Mouse (Mus musculus) liver, embryonic 11.5 days (tissue): Measurements from ENCODE around the gene Plekhm1. TPM values are rescaled to one million over a fixed set of nuclear protein-coding genes. Genes with fewer than 3 reads are reported as not detected.

Experiments used
- polyA plus RNA-seq: library from polyadenylated mRNA; unstranded; fragments of >200 nt; fragmentation: Nextera tagmentation; extraction: Ambion mirVana; gene quantifications from 2 replicates; pipeline ENCODE4 v1.2.1, GENCODE M21; 2014

Gene Plekhm1
- polyA plus RNA-seq, 1 experiment from 2014 or later = 7.6 TPM

Other genes with a start within 250 kb of the Plekhm1 start
- gene Fmnl1, start 241.6 kb downstream of the Plekhm1 start, polyA plus RNA-seq = 6.3 and 6.9 TPM in 2 replicates
- 0.15 TPM in 1 of 2 replicates, not detected in the other for gene 1700023F06Rik, start 204.1 kb downstream of the Plekhm1 start, polyA plus RNA-seq
- gene Spata32, start 194.3 kb downstream of the Plekhm1 start, polyA plus RNA-seq = not detected in 2 replicates
- 1.1 and 1.6 TPM in 2 replicates for gene Map3k14, start 145.2 kb downstream of the Plekhm1 start, polyA plus RNA-seq
- 5.0 and 5.1 TPM in 2 replicates for gene Arhgap27, start 49.0 kb downstream of the Plekhm1 start, polyA plus RNA-seq
- not detected in 2 replicates for gene Lrrc37a, start 91.9 kb upstream of the Plekhm1 start, polyA plus RNA-seq
- gene Gm884, start 208.5 kb upstream of the Plekhm1 start, polyA plus RNA-seq = not detected in 2 replicates
- gene Lyzl6, start 226.2 kb upstream of the Plekhm1 start, polyA plus RNA-seq = not detected in 2 replicates
- gene Rprml, start 236.9 kb upstream of the Plekhm1 start, polyA plus RNA-seq = not detected in 2 replicates